In the genomic region with DNA sequence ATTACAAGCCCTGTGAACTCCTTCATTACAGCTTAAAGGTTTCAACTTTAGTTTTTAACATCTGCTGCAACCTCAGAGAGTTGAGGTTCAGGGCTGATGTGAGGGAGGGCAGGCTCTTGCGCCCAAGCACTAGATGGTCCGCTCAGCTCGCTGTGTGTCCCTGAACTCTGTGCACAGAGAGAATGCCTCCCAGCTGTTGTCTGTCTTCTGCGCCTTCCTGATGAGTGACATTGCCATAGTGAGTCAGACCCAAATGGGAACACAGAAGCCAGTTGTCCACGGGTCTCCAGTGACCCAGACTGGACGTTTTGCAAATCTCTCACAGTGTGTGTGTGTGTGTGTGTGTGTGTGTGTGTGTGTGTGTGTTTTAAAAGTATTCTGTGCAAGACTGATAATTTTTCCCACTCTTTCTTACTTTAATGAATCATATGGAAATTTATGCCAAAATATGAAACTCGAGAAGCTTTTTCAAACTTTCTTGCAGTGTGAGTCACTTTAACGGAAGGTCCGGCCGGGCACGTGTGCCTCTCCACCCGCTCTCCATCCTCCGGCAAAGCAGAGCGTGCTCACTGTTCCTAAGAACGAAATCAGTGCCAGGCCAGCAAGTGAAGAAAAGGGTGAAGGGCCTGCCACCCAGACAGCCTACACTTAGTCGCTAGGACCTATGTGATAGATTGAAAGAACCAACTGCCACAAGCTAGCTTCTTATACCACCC, we compare ENCODE assay signal across 8 mouse cellular contexts.
DNase-seq lines count a peak whose midpoint lies in the region; ATAC-seq and TF ChIP-seq lines count a peak whose summit lies in the region.

No protein-coding gene starts in this region.

- TF ChIP-seq CTCF in lung, postnatal 0 days (IDR thresholded peaks at IDR 0.05): 0 out of 2 replicates have a peak, but pooled peaks have one; percentile 6

- H3K4me3 ChIP-seq in hindbrain, embryonic 12.5 days: no peak overlapping the region
- H3K4me3 ChIP-seq in hindbrain, embryonic 11.5 days (ENCODE audit: low read depth, low read length): no peak overlapping the region
- H3K4me3 ChIP-seq in lung, postnatal 0 days (ENCODE audit: low read depth, low read length): no peak overlapping the region

- no peaks in the 10 kb centered on the region for H3K36me3 ChIP-seq in hindbrain, embryonic 12.5 days
- no peaks in the 10 kb centered on the region for H3K36me3 ChIP-seq in hindbrain, embryonic 11.5 days (ENCODE audit: control insufficient read depth, insufficient read depth, low read length)
- no peaks in the 10 kb centered on the region for H3K36me3 ChIP-seq in lung, postnatal 0 days (ENCODE audit: insufficient read depth, low read length)

- H3K27ac ChIP-seq in hindbrain, embryonic 12.5 days: peak overlapping the region; percentile 12; the same call in 1 of the 2 replicates
- no peak overlapping the region for H3K27ac ChIP-seq in hindbrain, embryonic 11.5 days (ENCODE audit: low read depth, low read length)
- H3K27ac ChIP-seq in lung, postnatal 0 days (ENCODE audit: low read length): no peak overlapping the region

- ATAC-seq in hindbrain, embryonic 12.5 days (ENCODE audit: low FRiP score): no peak; the same call in 1 of the 2 replicates
- no peak for ATAC-seq in hindbrain, embryonic 11.5 days (ENCODE audit: low FRiP score)
- peak; percentile 94 for ATAC-seq in lung, postnatal 0 days
- no peak for ATAC-seq in activated CD4-positive, CD25-positive, alpha-beta regulatory T cell, adult 4 months

- TF ChIP-seq EP300 in lung, postnatal 0 days (IDR thresholded peaks at IDR 0.05): peak; percentile 40

- no peak overlapping the region for H3K9ac ChIP-seq in hindbrain, embryonic 12.5 days
- no peak overlapping the region for H3K9ac ChIP-seq in hindbrain, embryonic 11.5 days (ENCODE audit: low read depth, low read length)
- no peak overlapping the region for H3K9ac ChIP-seq in lung, postnatal 0 days (replicated peaks; ENCODE audit: low read depth)

- WGBS in hindbrain, embryonic 12.5 days: 77% methylated on average over 16 of the region's 16 CpGs
- 78% methylated on average over 16 of the region's 16 CpGs for whole genome bisulfite sequencing in hindbrain, embryonic 11.5 days
- 46% methylated on average over 16 of the region's 16 CpGs for WGBS in lung, postnatal 0 days

- intact Hi-C loops in heart, postnatal 14 days (cut with DNase I): no loop called here

- no peak overlapping the region for H3K4me2 ChIP-seq in hindbrain, embryonic 12.5 days (replicated peaks)
- no peak overlapping the region for H3K4me2 ChIP-seq in hindbrain, embryonic 11.5 days (replicated peaks; ENCODE audit: low read depth, low read length)
- H3K4me2 ChIP-seq in lung, postnatal 0 days (replicated peaks; ENCODE audit: low read depth, low read length): no peak overlapping the region

- H3K27me3 ChIP-seq in hindbrain, embryonic 12.5 days: peaks cover 43% of the 10 kb centered on the region
- no peaks in the 10 kb centered on the region for H3K27me3 ChIP-seq in hindbrain, embryonic 11.5 days (ENCODE audit: control insufficient read depth, insufficient read depth, low read length)
- H3K27me3 ChIP-seq in lung, postnatal 0 days (replicated peaks; ENCODE audit: insufficient read depth, low read length): peaks cover 3% of the 10 kb centered on the region; the same call in 1 of the 2 replicates

- no peaks in the 10 kb centered on the region for H3K9me3 ChIP-seq in hindbrain, embryonic 12.5 days (replicated peaks)
- H3K9me3 ChIP-seq in hindbrain, embryonic 11.5 days (ENCODE audit: control insufficient read depth, low read length): no peaks in the 10 kb centered on the region
- no peaks in the 10 kb centered on the region for H3K9me3 ChIP-seq in lung, postnatal 0 days (ENCODE audit: low read length)

- peaks cover 37% of the 10 kb centered on the region for H3K4me1 ChIP-seq in hindbrain, embryonic 12.5 days
- H3K4me1 ChIP-seq in hindbrain, embryonic 11.5 days (replicated peaks; ENCODE audit: control insufficient read depth, insufficient read depth, low read length): peaks cover 8% of the 10 kb centered on the region; the same call in 1 of the 2 replicates
- peaks cover 3% of the 10 kb centered on the region; the same call in 1 of the 2 replicates for H3K4me1 ChIP-seq in lung, postnatal 0 days (ENCODE audit: insufficient read depth, low read depth, low read length)

- no peak for DNase-seq in hindbrain, embryonic 11.5 days (ENCODE audit: low spot score)
- peak; percentile 61 to 62 for DNase-seq in adrenal gland, postnatal 36 days
- peak; percentile 33 to 52 for DNase-seq in heart, postnatal 14 days
- DNase-seq in lung, postnatal 0 days (ENCODE audit: low spot score): peak; percentile 86
- no peak for DNase-seq in layer of hippocampus, adult 18-20 months (ENCODE audit: low spot score in 2 of 2)
- DNase-seq in cerebellum, adult 8-10 months: no peak

Comparison
In these comparisons a context has a peak if more than half of its experiments do, and no peak if none do; other contexts are left out.
1. DNase-seq: peak in adrenal gland, postnatal 36 days (2 of 2), heart, postnatal 14 days (2 of 2) and lung, postnatal 0 days (single experiment); none in hindbrain, embryonic 11.5 days (single experiment), layer of hippocampus, adult 18-20 months (0 of 2) and cerebellum, adult 8-10 months (single experiment).